Mouse (Mus musculus): Measurements from ENCODE around the gene Msl3l2.

DNA sequence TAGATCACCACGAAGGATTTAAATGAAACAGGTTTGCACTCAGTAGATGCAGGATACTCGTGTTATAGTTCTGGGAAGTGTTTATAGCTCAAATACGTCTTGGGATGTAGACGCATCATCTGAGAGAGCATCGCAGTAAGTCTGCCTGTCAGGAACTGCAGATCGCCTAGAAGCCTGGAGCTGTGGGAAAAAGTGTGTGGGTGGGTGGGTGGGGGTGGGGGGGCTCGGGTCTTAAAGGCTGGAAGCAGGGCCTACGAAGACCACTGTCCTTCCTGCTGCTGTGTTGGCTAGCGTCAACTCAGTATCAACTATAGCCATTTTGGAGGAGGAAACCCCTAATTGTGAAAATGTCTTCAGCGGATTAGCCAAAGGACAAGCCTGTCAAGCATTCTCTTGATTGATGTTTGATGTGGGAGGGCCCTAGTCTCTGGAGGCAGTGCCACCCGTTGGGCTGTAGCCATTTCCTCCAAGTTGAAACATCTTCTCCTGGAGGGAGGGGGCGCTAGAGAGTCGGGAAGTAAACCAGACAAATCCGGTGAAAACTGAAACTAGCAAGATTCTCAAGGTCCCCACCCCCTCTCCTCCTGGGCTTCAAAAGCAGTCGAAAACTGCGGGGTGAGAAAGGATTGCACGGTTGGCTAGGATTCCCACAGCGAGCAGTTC, at the start of gene Msl3l2:
- TF ChIP-seq CTCF (IDR thresholded peaks at IDR 0.05; ENCODE audit: low read depth, low read length) (no peak), POLR2AphosphoS5 (IDR thresholded peaks at IDR 0.05; ENCODE audit: insufficient replicate concordance, low read depth, low read length) (no peak), GATA1 (IDR thresholded peaks at IDR 0.05; ENCODE audit: borderline replicate concordance, low read length) (no peak)

Measured in G1E (cell line).